Mouse (Mus musculus) layer of hippocampus, postnatal 25 days (tissue): Measurements from ENCODE around the gene Ndufs3. TPM values are rescaled to one million over a fixed set of nuclear protein-coding genes. Genes with fewer than 3 reads are reported as not detected.

ENCODE experiments used
- DNase-seq, 2 experiments: peaks; one replicate each; pipeline ENCODE4 v3.0.0; 2022; ENCODE audit warnings: mixed read lengths in 2 of 2, low spot score in 1 of 2; ENCODE audit errors: extremely low spot score in 1 of 2
- total RNA-seq, 2 experiments: library from RNA; stranded (reverse); gene quantifications; 2 replicates each; pipeline ENCODE4 v1.2.3; 2021

The Ndufs3 gene
- total RNA-seq: 100 to 1,000 TPM; 219 to 254 TPM

GRCm38 (mm10) chr2:90904076-90904855, at the start of gene Ndufs3, which contains the start of gene Kbtbd4:
Ndufs3 (minus strand) TSS chr2:90904827.
Kbtbd4 (plus strand) TSS chr2:90904740.
- DNase-seq: peak; percentile 79

DNA sequence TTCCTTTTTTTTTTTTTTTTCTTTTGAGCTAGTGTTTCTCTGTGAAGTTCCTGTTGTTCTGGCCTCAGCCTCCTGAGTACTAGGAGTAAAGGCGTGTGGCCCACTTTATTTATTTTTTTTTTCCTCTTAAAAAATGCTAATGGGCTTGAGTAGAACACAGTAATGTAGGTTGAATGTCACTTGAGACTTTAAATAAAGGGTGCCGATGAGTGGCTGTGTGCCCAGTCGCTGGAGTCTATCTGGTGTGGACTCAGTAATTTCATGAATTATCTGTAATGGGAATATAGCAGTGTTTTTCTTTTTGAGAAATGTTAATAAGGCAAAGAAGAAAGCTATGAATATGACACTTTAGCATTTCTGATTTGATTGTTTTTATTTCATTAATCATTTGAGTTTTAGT, 48.8 kb upstream of the Ndufs3 start:
- DNase-seq: no peak

- no peak for DNase-seq
Observed at GRCm38 (mm10) chr2:90950582-90951194, 46.1 kb upstream of the Ndufs3 start.

DNA sequence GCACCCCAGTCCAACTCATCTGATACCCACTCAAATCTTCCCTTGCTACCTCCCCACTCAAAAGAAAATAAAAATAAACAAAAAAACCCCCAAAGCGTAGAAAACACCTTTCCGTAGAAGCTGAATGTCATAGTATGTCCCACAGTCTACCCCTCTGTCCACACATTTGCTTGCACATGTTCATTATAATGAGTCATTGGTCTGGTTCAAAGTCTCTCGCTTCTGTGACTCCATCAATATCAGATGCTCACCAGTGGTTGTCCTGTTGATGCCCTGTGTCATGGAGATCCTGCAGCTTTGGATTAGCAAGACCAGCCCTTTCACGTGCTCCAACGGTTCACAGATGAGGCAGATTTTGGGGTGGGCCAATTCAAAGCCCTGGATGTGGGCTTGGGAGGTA, 45.5 kb upstream of the Ndufs3 start:
- no peak for DNase-seq

GRCm38 (mm10) chr2:90941744-90942143, 37.1 kb upstream of the Ndufs3 start:
- no peak for DNase-seq

- peak; percentile 69 to 74 for DNase-seq
Observed at GRCm38 (mm10) chr2:90940233-90941229, 35.9 kb upstream of the Ndufs3 start, which contains the start of gene Celf1. Celf1 (plus strand) TSS chr2:90940382.

DNA sequence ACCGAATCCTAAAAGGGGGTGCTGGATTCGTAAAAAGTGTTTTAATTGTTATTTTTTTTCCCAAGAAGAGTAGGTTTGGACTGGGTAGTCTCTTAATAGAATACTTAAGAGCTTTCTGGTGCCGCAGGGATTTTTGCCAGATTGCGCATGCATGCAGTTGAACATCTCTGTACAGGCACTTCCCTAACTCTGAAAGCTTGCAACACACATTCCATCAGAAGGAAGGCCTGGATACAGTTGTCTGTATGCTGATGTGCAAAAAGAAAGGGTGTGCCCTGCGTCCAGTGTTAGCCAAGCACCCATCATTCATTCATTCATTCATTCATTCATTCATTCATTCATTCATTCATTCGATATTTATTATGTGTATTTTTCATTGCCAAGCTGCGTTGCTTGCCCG, 35.1 kb upstream of the Ndufs3 start:
- no peak for DNase-seq

- DNase-seq: no peak
Observed at GRCm38 (mm10) chr2:90938362-90938761, 33.7 kb upstream of the Ndufs3 start.

DNA sequence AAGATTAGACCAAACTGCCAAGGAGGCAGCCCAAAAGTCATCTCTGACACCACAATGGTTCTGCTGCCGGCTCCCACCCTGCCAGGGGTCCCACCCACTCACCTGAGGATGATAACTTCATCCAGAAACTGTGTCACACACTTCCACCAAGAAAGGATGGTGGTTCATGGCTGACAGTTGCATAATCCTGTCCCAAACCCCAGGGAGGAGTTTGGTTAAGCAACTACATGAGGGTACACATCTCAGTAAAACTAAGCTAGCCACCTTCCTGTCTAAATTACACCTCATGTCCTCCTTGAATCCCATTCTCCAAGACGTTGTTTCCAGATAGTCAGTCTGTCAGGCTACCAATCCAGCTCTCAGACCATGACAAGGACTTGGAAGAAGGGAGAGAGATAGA, 27.6 kb upstream of the Ndufs3 start:
- no peak for DNase-seq

GRCm38 (mm10) chr2:90931829-90932228, 27.2 kb upstream of the Ndufs3 start:
- no peak for DNase-seq

DNA sequence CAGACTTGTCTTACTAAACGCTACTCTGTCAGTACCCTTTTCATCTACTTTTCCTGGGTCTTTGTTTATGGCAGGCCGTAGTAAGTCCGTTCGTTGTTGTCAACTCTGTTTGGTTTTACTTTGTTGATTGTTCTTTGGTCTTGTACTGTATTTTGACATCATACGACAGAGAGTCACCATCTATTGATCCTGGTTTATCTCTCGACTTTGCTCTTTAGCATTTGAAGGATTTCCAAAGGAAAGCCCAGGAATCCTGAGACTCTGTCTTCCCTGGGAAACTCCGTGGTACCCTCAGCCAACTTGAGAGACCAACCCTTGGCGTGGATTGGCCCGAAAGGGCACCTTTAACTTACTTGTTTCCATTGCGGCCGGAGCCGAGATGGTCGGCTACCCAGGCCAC, 23.9 kb upstream of the Ndufs3 start:
- DNase-seq: no peak

- DNase-seq: no peak
Observed at GRCm38 (mm10) chr2:90922636-90923035, 18.0 kb upstream of the Ndufs3 start.

- no peak for DNase-seq
Observed at GRCm38 (mm10) chr2:90921178-90921577, 16.6 kb upstream of the Ndufs3 start.

GRCm38 (mm10) chr2:90917999-90918698, 13.5 kb upstream of the Ndufs3 start:
- peak in 1 of 2 experiments; percentile 49 for DNase-seq

DNA sequence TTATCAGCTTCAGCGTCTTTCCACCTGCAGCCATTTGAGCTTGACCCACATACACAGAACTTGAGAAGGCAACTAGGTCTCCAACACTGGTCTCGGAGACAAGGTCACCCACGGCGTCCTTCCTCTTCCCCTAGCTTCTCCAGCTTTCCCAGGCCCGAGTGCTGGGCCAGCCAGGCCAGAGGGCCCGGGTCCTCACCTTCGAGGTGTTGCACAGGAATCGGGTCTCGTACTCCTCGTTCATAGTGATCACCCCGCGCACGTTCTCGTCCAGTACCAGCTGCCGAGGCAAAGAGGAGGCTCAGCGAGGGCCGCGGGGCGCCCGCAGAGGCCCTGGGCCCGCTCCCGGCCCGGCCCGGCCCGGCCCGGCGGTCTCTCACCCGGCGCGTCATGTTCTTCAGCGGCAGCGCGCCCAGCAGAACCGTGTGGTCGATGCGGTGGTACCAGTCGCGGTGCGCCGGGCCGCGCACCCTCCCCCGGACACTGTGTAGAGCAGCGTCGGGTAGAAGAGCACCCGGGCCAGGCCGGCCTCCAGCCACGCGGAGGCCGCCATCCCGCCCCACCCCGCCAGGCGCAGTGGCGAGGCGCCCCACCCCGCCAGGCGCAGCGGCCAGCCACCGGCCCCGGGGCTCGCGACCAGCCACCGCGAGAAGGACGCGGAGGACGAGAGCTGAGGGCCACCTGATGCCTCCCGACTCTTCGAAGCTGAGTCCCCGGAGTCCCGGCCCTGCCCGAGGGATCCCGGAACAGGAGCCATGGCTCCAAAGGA, 12.8 kb upstream of the Ndufs3 start:
- DNase-seq: peak; percentile 36 to 69

DNA sequence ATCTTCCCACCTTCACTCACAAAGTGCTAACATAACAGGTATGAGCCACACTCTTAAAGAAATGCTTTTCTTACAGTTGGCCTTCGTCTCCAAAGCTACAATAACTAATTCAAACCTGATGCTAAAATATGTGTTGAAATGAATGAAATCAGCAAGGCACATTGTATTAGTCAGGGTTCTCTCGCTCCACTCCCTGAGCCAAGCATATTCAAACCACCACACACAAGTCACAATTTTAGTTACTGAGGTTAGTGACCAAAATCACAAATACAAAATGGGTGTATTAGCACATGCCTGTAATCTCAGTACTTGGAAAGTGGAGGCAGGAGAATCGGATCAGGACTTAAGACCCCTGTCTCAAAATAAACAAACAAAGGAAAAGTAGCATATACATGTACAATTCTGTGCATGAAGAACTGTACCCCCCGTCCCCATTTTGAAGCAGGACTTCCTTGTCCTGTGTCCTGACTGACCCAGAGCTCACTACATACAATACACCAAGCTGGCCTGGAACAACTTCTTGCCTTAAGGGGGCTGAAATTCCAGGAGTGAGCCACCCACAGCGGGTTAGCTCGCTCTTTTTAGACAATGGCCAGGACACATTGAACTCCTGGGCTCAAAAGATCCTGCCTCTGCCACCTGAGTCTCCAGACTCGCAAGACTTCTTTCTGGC, 12.1 kb upstream of the Ndufs3 start:
- no peak for DNase-seq

GRCm38 (mm10) chr2:90915516-90915915, 10.9 kb upstream of the Ndufs3 start:
- no peak for DNase-seq

- no peak for DNase-seq
Observed at GRCm38 (mm10) chr2:90913671-90914070, 9.0 kb upstream of the Ndufs3 start.

GRCm38 (mm10) chr2:90911668-90912067, 7.0 kb upstream of the Ndufs3 start:
- DNase-seq: no peak
